Mouse (Mus musculus) gastrocnemius, postnatal 25 days (tissue): ENCODE data around the gene Gal3st2b. TPM values are rescaled to one million over a fixed set of nuclear protein-coding genes. Genes with fewer than 3 reads are reported as not detected.
"Not testable (repeated sequence)": the region's sequence is repeated elsewhere in the genome, so short reads cannot be mapped to it uniquely, and the experiment has no call there.

ENCODE experiments used
- DNase-seq: peaks from one replicate; pipeline ENCODE4 v3.0.0; 2022
- long read RNA-seq, 2 experiments: library from polyadenylated mRNA; stranded (forward); transcript quantifications; one replicate each; pipeline ENCODE4 v2.0.0; 2021
- total RNA-seq, 2 experiments: library from RNA; stranded (reverse); gene quantifications; 1 replicate in 1 of 2; 2 replicates in 1 of 2; pipeline ENCODE4 v1.2.3; 2021

The Gal3st2b gene
- not detected for total RNA-seq
- long read RNA-seq, experiment 1, partial matches to known transcripts = 0 of 1 reads
- long read RNA-seq, experiment 1, other reads (novel, unspliced or antisense) = 1 of 1 reads
- long read RNA-seq, experiment 2 = 0 reads

DNA sequence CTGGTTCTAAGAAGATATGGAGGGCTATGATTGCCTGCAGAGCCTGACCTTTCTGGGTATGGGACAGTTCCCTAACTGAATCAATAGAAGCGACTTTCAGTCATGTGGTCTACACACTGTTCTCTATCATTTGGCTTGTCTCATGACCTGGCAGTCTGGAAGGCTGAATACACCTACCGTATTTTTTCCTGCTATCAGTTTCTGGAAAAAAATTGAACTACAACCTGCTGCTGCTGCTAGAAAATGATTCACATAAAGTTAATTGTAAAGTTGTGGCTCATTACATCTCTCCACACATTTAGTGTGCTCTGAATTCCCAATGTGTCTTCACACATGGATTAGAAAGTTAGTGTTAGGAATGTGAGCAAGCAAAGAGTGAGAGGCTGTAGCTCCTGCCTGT is at the start of gene Gal3st2b:
Gene Gal3st2b (plus strand): TSS at position 301 of the 400 bp plus-strand sequence.
- not testable (repeated sequence) for DNase-seq

DNA sequence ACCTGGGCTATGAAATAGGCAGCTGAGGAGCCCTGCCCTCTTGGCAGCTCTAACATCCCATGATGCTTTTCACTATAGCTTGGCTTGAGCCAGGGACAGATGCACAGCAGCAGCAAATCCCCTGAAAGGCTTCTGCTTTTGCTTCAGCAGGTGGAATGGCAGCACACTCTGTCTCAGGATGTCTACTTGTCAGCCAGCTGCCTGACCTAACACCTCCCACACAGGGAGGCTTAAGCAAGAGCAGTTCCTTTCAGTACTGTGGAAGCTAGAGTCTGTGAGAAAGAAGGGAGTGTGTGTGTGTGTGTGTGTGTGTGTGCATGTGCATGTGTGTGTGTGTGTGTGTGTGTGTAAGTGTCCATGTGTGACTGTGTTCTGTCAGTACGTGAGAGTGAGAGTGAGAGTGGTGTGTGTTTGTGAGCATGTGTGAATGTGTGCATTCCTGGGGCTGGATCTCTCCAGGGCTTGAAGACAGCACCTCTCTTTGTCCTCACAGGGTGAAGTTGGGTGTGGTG is 46.5 kb upstream of the Gal3st2b start:
- not testable (repeated sequence) for DNase-seq

DNA sequence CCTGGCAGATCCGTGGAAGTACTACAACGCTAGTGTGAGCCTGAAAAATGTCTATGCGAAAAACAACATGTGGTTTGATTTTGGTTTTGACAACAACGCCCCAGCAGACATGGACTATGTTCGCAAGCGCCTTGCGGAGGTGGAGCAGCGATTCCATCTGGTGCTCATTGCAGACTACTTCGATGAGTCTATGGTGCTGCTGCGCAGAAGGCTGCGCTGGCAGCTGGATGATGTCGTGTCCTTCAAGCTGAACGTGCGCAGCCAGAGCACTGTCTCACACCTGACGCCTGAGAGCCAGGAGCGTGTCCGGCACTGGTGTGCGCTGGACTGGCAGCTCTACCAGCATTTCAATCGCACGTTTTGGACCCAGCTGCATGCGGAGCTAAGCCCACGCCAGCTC is 43.7 kb upstream of the Gal3st2b start:
- DNase-seq = not testable (repeated sequence)

DNA sequence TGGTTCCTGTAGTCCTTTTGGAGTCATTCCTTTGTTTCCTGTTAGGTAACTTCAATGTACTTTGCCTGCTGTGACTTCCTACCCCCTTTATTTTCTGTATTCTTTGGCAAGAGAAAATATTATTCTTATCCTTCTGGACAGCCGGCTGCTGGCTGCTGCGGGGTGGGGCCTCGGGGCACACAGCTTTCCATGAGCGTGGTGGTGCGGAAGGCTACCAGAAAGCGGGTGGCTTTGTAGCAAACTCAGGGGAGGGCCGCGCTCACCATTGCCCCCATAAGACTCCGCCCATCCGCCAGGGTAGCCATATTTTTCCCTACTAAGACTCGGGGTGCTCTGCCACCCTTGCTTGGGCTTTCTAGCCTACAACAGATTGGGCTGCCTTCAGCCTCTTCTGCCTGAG is 36.3 kb upstream of the Gal3st2b start:
- not testable (repeated sequence) for DNase-seq

DNA sequence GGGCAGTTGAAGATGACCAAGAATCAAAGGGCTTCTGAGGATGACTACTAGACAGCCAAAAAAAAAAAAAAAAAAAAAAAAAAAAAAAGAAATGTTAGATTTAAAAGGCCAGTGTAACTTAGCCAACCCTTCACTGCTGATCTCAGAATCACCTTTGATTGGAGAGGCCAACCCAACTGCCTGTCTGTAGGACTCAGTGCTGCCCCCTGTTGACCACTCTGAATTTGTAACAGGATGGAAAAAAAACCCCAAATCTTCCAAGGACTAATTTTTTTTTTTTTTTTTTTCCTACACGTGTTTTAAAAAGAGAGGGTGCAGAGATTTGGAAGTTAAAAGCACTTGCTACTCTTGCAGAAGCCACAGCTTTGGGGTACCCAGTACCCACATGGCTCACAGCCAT is 27.2 kb upstream of the Gal3st2b start:
- not testable (repeated sequence) for DNase-seq

DNA sequence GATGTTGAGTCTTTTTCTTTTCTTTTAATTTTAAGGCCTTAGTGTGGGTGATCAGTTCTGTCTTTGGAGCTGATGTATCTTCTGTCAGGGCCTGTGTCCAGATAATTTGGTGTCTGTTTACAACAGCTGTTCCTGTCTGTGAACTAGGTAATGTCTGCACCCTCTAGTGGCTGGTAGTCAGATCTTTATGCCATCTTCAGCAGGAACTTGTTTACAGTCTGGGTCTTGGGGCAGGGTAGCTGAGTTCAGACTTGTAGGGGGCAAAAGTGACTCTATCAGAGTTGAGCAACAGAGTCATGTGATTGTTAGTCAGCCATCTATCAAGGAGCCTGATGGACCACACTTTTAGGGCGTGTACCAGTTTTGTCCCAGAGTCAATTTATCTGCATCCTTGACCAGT is 20.7 kb upstream of the Gal3st2b start:
- DNase-seq = not testable (repeated sequence)

DNA sequence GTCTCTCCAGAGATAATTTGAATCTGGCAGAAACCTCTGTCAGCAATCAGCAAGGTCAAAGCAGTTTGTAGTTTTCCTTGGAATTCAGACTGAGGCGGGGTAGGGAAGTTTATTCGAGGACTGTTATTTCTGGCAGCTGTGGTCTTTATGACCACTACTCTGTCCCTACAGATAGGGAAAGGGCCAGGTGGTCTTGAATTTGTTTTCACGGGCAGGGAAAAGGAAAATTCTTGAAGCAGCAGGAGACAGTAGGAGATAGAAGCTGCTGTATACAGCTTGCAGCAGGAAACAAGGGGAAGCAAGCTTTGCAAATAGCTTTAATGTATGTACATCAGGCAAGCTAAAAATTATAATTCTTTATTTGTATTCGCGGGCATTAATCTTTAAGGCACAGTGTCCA is 16.8 kb upstream of the Gal3st2b start:
- not testable (repeated sequence) for DNase-seq

DNA sequence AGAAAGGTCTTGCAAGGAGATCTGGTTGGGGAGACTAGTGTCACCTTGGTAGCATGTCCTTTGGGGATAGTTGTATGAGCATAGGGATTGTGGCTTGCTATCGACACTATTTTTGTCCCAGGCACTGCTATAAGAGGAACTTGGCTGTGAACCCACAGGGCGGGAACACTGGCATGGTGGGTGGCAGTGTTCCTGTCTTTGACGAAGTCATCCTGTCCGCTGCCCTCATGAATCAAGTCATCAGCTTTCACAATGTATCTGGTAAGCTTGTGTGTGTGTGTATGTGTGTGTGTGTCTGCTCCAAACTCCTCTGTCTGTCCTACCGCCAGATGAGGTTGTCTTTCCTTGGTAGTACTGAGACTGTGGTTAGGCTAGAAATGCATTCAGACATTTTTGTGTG is 11.4 kb upstream of the Gal3st2b start:
- not testable (repeated sequence) for DNase-seq

DNA sequence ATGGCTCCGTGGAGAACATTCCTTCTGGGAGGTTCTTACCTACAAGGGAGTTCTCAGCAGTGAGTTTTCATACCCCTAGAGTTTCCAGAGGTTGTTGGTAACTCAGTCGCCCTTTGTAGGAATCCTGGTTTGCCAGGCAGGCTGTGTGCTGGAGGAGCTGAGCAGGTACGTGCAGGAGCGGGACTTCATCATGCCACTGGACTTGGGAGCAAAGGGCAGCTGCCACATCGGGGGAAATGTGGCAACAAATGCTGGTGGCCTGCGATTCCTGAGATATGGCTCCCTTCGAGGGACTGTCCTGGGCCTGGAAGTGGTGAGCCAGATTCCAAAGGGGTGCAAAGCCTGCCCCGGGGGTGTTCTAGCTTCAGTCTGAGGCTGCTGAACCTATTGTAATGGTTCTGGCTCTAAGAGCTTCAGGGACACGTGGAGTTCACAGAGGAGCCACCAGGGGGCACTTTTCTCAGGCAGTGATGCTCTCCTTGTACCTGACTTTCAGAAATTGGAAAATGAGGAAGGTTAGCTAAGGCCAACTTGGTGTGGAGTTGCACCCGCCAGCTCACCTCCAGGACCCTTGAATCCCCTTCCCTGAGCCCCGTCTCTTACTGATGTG is 9.0 kb upstream of the Gal3st2b start:
- DNase-seq = not testable (repeated sequence)

DNA sequence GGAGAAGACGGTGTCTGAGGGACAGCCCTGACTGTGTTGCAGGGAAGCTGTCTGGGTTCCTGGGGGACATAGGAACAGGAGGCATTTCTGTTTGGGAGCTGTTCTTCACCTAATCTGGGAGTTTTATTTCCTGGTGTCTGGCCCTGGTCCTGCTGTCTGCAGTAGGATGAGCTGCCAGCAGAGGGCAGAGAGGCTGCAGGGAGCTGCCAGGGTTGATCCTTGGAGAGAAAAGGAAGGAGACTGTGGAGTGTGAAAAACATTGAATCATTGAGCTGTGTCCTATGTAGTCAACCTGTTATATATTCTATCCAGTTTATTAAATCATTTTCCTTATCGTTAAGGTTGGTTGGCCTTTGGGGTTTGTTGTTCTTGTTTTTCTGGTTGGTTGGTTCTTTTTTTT is 6.2 kb upstream of the Gal3st2b start:
- DNase-seq = not testable (repeated sequence)

DNA sequence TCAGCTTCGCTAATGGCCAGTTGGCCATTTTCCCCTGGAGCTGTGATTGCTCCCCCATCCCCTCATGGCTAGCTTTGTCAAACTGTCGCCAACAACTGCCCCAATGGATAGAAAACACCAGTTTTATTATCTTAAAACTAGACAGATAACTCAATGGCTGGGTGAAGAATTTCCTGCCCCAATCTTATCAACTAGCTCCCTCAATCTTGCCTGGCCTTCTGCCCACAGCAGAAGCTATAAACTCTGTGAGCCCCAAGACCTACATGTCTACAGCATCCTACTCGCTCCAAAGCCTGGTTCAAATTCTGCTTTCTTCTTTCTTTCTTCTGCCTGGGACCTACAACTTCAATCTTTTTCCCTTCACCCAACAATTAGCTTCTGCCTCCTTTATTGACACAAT is 951 bp upstream of the Gal3st2b start:
- DNase-seq = not testable (repeated sequence)

DNA sequence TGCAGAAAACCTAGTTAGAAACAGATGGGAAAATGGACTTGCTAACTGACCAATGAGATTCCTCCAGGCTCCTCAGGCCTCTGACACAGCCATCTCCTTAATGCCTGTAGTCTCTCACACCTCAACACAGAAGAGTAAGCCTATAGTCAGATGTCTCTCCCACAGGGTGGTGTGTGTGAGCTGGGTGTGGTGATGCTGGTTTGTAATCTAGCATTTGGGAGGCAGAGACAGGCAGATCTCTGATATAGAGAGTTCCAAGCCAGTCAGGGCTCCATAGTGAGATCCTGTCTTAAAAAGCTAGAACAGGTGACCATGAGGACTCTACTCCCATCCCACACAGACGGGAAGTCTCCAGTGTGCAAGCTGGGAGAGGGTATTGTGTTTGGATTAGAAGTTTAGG is 664 bp downstream of the Gal3st2b start:
- DNase-seq = not testable (repeated sequence)

DNA sequence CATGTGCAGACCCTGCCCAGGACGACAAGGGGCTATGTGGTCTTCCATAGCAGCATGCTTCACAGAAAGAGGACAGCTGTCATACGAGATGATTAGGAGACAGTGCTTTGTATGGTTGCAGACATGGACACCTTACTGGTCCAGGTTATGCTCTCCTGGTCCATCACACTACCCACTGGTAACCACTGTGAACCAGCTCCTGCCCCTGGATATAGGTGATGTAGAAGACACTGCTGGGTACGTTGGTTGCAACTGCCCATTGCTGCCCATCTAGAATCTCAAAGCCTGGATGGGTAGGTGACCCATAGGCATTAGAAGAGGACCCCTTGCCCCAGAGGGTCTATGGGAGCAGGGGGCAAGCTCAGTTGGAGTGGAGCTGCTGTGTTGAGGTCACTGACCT is 1.2 kb downstream of the Gal3st2b start:
- DNase-seq = not testable (repeated sequence)

DNA sequence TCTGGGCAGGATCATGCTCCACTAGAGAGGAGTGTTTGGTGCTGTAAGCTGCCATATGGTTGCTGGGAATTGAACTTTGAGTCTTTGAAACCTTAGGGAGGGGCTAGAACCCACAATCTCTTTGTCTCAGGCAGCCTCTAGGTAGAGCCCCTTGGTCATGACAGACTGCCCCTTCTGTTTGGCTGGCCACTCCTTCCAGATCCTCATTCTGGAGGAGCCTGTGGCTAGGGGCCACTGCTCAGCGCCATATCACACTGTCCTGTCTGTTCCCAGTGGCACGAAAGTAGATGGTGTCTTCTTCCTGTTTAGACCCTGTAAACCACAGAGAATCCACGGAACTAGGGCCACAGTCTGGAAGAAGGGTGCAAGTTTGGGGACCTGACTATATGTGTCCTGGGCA is 4.5 kb downstream of the Gal3st2b start:
- DNase-seq = not testable (repeated sequence)

DNA sequence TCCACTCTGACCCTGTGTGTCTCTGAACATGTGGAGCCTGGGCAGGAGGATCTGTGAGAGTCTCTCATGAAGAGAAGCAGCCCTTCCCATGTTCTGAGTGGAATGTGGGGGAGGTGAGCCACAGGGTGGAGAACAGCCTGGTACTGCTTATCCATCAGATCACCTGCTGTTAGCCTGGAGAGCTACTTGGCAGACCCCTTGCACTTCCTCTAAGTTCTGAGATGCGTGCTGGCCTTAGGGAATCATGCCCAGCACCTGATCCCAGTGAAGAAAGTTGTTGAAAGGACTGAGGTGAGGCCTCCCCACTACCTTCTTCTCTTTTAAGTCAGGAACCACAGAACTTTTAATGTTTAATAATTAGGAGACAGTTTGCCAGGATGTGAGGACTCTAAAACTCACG is 5.0 kb downstream of the Gal3st2b start:
- DNase-seq = not testable (repeated sequence)

DNA sequence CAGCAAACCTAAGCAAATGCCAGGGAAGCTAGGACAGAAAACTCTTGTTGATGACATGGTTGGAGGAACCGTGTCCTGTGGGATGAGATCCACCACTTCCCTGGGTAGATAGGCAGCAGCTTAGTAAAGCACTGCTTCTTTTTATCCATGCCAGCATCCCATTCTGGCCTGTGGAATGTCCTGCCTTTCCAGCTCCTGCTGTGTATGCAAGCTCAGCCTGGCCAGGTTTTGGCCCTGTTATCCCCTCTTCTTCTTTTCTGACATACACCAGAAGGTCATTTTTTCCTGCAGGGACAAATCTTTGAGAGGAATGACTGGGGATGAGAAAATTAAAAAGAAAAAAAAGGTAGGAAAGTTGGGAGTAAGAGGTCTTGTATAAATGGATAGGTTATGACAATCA is 17.3 kb downstream of the Gal3st2b start:
- not testable (repeated sequence) for DNase-seq

DNA sequence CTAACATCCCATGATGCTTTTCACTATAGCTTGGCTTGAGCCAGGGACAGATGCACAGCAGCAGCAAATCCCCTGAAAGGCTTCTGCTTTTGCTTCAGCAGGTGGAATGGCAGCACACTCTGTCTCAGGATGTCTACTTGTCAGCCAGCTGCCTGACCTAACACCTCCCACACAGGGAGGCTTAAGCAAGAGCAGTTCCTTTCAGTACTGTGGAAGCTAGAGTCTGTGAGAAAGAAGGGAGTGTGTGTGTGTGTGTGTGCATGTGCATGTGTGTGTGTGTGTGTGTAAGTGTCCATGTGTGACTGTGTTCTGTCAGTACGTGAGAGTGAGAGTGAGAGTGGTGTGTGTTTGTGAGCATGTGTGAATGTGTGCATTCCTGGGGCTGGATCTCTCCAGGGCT is 19.7 kb downstream of the Gal3st2b start:
- DNase-seq = not testable (repeated sequence)

DNA sequence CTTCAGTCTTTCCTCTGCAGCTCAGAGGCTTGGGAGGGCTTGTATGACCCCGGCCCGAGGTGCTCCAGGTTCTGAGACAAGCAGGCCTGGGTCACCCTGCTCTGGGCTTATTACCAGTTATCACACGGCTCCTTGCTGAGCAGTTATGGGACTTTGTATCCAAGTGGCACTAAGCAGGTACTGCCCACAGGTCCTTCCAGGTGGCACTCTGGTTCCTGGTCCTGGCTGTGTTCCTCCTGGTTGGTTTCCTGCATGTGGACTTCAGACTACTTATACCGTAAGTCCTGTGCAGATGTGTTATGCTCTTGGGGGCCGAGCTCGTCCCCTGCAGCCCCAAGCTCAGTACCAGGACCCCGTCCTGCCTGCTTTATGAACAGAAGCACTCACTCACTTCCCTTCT is 20.3 kb downstream of the Gal3st2b start:
- not testable (repeated sequence) for DNase-seq

DNA sequence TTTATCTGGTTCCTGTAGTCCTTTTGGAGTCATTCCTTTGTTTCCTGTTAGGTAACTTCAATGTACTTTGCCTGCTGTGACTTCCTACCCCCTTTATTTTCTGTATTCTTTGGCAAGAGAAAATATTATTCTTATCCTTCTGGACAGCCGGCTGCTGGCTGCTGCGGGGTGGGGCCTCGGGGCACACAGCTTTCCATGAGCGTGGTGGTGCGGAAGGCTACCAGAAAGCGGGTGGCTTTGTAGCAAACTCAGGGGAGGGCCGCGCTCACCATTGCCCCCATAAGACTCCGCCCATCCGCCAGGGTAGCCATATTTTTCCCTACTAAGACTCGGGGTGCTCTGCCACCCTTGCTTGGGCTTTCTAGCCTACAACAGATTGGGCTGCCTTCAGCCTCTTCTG is 31.0 kb downstream of the Gal3st2b start:
- DNase-seq = not testable (repeated sequence)

DNA sequence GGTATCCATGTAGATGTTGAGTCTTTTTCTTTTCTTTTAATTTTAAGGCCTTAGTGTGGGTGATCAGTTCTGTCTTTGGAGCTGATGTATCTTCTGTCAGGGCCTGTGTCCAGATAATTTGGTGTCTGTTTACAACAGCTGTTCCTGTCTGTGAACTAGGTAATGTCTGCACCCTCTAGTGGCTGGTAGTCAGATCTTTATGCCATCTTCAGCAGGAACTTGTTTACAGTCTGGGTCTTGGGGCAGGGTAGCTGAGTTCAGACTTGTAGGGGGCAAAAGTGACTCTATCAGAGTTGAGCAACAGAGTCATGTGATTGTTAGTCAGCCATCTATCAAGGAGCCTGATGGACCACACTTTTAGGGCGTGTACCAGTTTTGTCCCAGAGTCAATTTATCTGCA is 48.4 kb downstream of the Gal3st2b start:
- DNase-seq = not testable (repeated sequence)

DNA sequence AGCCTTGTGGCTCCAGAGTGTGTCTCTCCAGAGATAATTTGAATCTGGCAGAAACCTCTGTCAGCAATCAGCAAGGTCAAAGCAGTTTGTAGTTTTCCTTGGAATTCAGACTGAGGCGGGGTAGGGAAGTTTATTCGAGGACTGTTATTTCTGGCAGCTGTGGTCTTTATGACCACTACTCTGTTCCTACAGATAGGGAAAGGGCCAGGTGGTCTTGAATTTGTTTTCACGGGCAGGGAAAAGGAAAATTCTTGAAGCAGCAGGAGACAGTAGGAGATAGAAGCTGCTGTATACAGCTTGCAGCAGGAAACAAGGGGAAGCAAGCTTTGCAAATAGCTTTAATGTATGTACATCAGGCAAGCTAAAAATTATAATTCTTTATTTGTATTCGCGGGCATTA is 52.3 kb downstream of the Gal3st2b start:
- DNase-seq = not testable (repeated sequence)

DNA sequence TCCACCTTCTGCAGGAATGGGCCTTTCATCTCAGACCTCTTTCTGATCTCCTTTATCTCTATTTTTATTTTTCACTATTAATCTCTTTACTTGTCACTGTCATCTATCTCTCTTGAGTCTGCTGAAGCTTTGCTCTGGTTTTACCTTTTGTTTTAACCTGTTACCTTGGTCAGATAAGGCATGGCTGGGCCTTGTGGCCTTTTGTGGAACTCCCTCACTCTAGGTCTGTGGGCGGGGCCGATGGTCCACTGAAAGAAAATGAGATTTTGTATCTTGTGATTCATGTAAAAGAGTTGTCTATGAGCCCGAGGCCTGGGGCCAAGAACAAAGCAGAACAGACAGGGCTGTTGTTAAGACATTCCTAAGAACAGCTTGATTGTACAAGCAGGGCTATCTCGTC is 52.7 kb downstream of the Gal3st2b start:
- not testable (repeated sequence) for DNase-seq

DNA sequence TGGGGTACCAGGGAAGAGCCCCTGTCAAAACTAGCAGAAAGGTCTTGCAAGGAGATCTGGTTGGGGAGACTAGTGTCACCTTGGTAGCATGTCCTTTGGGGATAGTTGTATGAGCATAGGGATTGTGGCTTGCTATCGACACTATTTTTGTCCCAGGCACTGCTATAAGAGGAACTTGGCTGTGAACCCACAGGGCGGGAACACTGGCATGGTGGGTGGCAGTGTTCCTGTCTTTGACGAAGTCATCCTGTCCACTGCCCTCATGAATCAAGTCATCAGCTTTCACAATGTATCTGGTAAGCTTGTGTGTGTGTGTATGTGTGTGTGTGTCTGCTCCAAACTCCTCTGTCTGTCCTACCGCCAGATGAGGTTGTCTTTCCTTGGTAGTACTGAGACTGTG is 57.7 kb downstream of the Gal3st2b start:
- not testable (repeated sequence) for DNase-seq

DNA sequence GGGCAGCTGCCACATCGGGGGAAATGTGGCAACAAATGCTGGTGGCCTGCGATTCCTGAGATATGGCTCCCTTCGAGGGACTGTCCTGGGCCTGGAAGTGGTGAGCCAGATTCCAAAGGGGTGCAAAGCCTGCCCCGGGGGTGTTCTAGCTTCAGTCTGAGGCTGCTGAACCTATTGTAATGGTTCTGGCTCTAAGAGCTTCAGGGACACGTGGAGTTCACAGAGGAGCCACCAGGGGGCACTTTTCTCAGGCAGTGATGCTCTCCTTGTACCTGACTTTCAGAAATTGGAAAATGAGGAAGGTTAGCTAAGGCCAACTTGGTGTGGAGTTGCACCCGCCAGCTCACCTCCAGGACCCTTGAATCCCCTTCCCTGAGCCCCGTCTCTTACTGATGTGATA is 60.2 kb downstream of the Gal3st2b start:
- not testable (repeated sequence) for DNase-seq
